Mouse (Mus musculus): Measurements from ENCODE around the gene 2300002M23Rik.

DNA sequence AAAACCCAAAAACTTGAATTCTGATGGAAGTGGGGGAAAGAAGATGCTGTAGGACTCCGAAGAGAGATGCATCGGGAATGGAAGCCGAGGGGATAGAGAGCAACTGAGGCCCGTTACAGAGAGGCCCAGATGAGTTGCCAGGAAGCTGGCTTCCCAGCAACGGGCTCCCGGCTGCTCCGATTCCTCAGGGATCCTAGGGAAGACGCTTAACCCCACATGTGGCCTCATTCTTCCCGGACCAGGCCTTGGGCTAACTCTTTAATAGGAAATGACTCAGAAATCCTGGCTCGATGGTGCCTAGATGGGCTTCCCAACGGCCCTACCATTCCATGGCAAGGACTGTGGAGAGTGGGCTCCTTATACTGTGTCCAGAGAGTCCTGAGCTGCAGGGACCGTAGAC lies 49.7 kb upstream of the 2300002M23Rik start:
- TF ChIP-seq CTCF (IDR thresholded peaks at IDR 0.05; ENCODE audit: insufficient read depth, low read depth, low read length) (no peak), POLR2A (IDR thresholded peaks at IDR 0.05; ENCODE audit: insufficient read depth, low read depth, low read length) (no peak)

Measured in olfactory bulb, adult 2 months (tissue).